Mouse (Mus musculus) forebrain, embryonic 12.5 days (tissue): ENCODE results near the gene Stra6. TPM values are rescaled to one million over a fixed set of nuclear protein-coding genes. Genes with fewer than 3 reads are reported as not detected.
A peak's percentile ranks its signal among the peaks of the same experiment; 100 is the strongest.

Source experiments
- ATAC-seq: fragments of 200-750 bp; cut with Nextera tagmentation; 2 replicates; pipeline ENCODE4 v1.8.0; 2017; ENCODE audit warnings: moderate TSS enrichment; ENCODE audit not compliant: low FRiP score
- H3K27ac ChIP-seq: fragments of 300-500 bp; sonication (generic); 2 replicates; pipeline ENCODE4 v1.5.1; 2016; ENCODE audit warnings: mild to moderate bottlenecking
- H3K27me3 ChIP-seq: fragments of 300-500 bp; sonication (generic); 2 replicates; pipeline ENCODE4 v1.6.1; 2016; ENCODE audit warnings: mild to moderate bottlenecking
- H3K36me3 ChIP-seq: fragments of 300-500 bp; sonication (generic); replicated peaks from 2 replicates; pipeline ENCODE4 v1.6.1; 2016; ENCODE audit warnings: mild to moderate bottlenecking
- H3K4me1 ChIP-seq: fragments of 300-500 bp; sonication (generic); 2 replicates; pipeline ENCODE4 v1.6.1; 2016
- H3K4me2 ChIP-seq: fragments of 300-500 bp; sonication (generic); 2 replicates; pipeline ENCODE4 v1.6.1; 2016; ENCODE audit warnings: mild to moderate bottlenecking, moderate library complexity
- H3K4me3 ChIP-seq: fragments of 300-500 bp; sonication (generic); replicated peaks from 2 replicates; pipeline ENCODE4 v1.5.1; 2016; ENCODE audit warnings: mild to moderate bottlenecking
- H3K9ac ChIP-seq: fragments of 300-500 bp; sonication (generic); 2 replicates; pipeline ENCODE4 v1.6.1; 2016; ENCODE audit warnings: mild to moderate bottlenecking
- H3K9me3 ChIP-seq: fragments of 300-500 bp; sonication (generic); 2 replicates; pipeline ENCODE4 v1.6.1; 2016
- WGBS: fragments of 180-500 bp; shearing (Covaris S2); methylation state at CpG from one replicate; pipeline ENCODE4 v1.1.7; 2016; 5-methylcytosine and 5-hydroxymethylcytosine counted together
- polyA plus RNA-seq: library from polyadenylated mRNA; unstranded; fragments of >200 nt; fragmentation: Nextera tagmentation; extraction: Ambion mirVana; gene quantifications from 2 replicates; pipeline ENCODE4 v1.2.1, GENCODE M21; 2016

Gene Stra6
- polyA plus RNA-seq, 1 experiment from 2014 or later = 11.6 TPM

GRCm38 (mm10) chr9:58085074-58085473 lies 21.5 kb downstream of the Stra6 start:
- Histone ChIP-seq H3K4me2 (peak overlapping the region; percentile 22; the same call in 1 of the 2 replicates), H3K4me3 (no peak overlapping the region), H3K27ac (peak overlapping the region; percentile 89), H3K9me3 (no peaks in the 10 kb centered on the region), H3K36me3 (no peaks in the 10 kb centered on the region), H3K27me3 (0 out of 2 replicates have a peak, but pooled peaks cover 4% of the 10 kb centered on the region), H3K4me1 (peaks cover 42% of the 10 kb centered on the region), H3K9ac (no peak overlapping the region)
- ATAC-seq = peak; percentile 47; the same call in 1 of the 2 replicates
- 11% methylated on average over 2 of the region's 2 CpGs for WGBS

GRCm38 (mm10) chr9:58086203-58086602 lies 22.6 kb downstream of the Stra6 start:
- ATAC-seq = no peak
- no peak overlapping the region for H3K9ac ChIP-seq
- H3K27me3 ChIP-seq = 0 out of 2 replicates have a peak, but pooled peaks cover 4% of the 10 kb centered on the region
- H3K4me3 ChIP-seq = no peak overlapping the region
- peak overlapping the region; percentile 89 for H3K27ac ChIP-seq
- peaks cover 42% of the 10 kb centered on the region for H3K4me1 ChIP-seq
- H3K9me3 ChIP-seq = no peaks in the 10 kb centered on the region
- no peaks in the 10 kb centered on the region for H3K36me3 ChIP-seq
- WGBS = 23% methylated on average over 9 of the region's 9 CpGs
- no peak overlapping the region for H3K4me2 ChIP-seq

GRCm38 (mm10) chr9:58086861-58087260 lies 23.3 kb downstream of the Stra6 start:
- H3K9ac ChIP-seq = no peak overlapping the region
- H3K27ac ChIP-seq = peak overlapping the region; percentile 89
- H3K36me3 ChIP-seq = no peaks in the 10 kb centered on the region
- H3K9me3 ChIP-seq = no peaks in the 10 kb centered on the region
- peaks cover 44% of the 10 kb centered on the region for H3K4me1 ChIP-seq
- no peak for ATAC-seq
- 55% methylated on average over 7 of the region's 7 CpGs for WGBS
- H3K4me2 ChIP-seq = no peak overlapping the region
- H3K27me3 ChIP-seq = 0 out of 2 replicates have a peak, but pooled peaks cover 4% of the 10 kb centered on the region
- H3K4me3 ChIP-seq = no peak overlapping the region

- peak overlapping the region; percentile 89 for H3K27ac ChIP-seq
- H3K36me3 ChIP-seq = no peaks in the 10 kb centered on the region
- ATAC-seq = no peak
- H3K9ac ChIP-seq = no peak overlapping the region
- H3K9me3 ChIP-seq = no peaks in the 10 kb centered on the region
- 59% methylated on average over 7 of the region's 7 CpGs for WGBS
- H3K4me3 ChIP-seq = no peak overlapping the region
- peaks cover 46% of the 10 kb centered on the region for H3K4me1 ChIP-seq
- H3K4me2 ChIP-seq = no peak overlapping the region
- H3K27me3 ChIP-seq = 0 out of 2 replicates have a peak, but pooled peaks cover 4% of the 10 kb centered on the region
Measured at GRCm38 (mm10) chr9:58087277-58087998, 23.9 kb downstream of the Stra6 start.

- Histone ChIP-seq H3K9me3 (no peaks in the 10 kb centered on the region), H3K4me2 (no peak overlapping the region), H3K9ac (no peak overlapping the region), H3K36me3 (no peaks in the 10 kb centered on the region), H3K4me1 (peaks cover 29% of the 10 kb centered on the region), H3K27ac (no peak overlapping the region), H3K4me3 (no peak overlapping the region), H3K27me3 (no peaks in the 10 kb centered on the region)
- no peak for ATAC-seq
- 65% methylated on average over 4 of the region's 4 CpGs for WGBS
Measured at GRCm38 (mm10) chr9:58091623-58092425, 28.2 kb downstream of the Stra6 start.

GRCm38 (mm10) chr9:58092581-58093269 lies 29.1 kb downstream of the Stra6 start:
- peaks cover 29% of the 10 kb centered on the region for H3K4me1 ChIP-seq
- no peak overlapping the region for H3K27ac ChIP-seq
- WGBS = 64% methylated on average over 7 of the region's 7 CpGs
- no peak overlapping the region for H3K4me2 ChIP-seq
- H3K9ac ChIP-seq = no peak overlapping the region
- H3K36me3 ChIP-seq = no peaks in the 10 kb centered on the region
- ATAC-seq = no peak
- no peak overlapping the region for H3K4me3 ChIP-seq
- no peaks in the 10 kb centered on the region for H3K27me3 ChIP-seq
- H3K9me3 ChIP-seq = no peaks in the 10 kb centered on the region

GRCm38 (mm10) chr9:58093776-58094175 lies 30.2 kb downstream of the Stra6 start:
- ATAC-seq = no peak
- H3K27me3 ChIP-seq = no peaks in the 10 kb centered on the region
- H3K36me3 ChIP-seq = no peaks in the 10 kb centered on the region
- no peaks in the 10 kb centered on the region for H3K9me3 ChIP-seq
- H3K4me3 ChIP-seq = no peak overlapping the region
- no peak overlapping the region for H3K9ac ChIP-seq
- H3K27ac ChIP-seq = no peak overlapping the region
- no peak overlapping the region for H3K4me2 ChIP-seq
- H3K4me1 ChIP-seq = peaks cover 31% of the 10 kb centered on the region
- WGBS = 92% methylated on average over 3 of the region's 3 CpGs

- Histone ChIP-seq H3K4me2 (no peak overlapping the region), H3K9ac (no peak overlapping the region), H3K27me3 (no peaks in the 10 kb centered on the region), H3K36me3 (no peaks in the 10 kb centered on the region), H3K9me3 (no peaks in the 10 kb centered on the region), H3K4me3 (no peak overlapping the region), H3K27ac (peak overlapping the region; percentile 78), H3K4me1 (peaks cover 39% of the 10 kb centered on the region)
- no peak for ATAC-seq
- 81% methylated on average over 6 of the region's 6 CpGs for whole genome bisulfite sequencing
Measured at GRCm38 (mm10) chr9:58095977-58096376, 32.4 kb downstream of the Stra6 start.

GRCm38 (mm10) chr9:58096629-58097301 lies 33.2 kb downstream of the Stra6 start:
- H3K27ac ChIP-seq = peak overlapping the region; percentile 78
- ATAC-seq = peak; percentile 77
- H3K36me3 ChIP-seq = no peaks in the 10 kb centered on the region
- H3K9me3 ChIP-seq = no peaks in the 10 kb centered on the region
- WGBS = 66% methylated on average over 5 of the region's 5 CpGs
- H3K9ac ChIP-seq = no peak overlapping the region
- peaks cover 45% of the 10 kb centered on the region for H3K4me1 ChIP-seq
- H3K27me3 ChIP-seq = no peaks in the 10 kb centered on the region
- no peak overlapping the region for H3K4me2 ChIP-seq
- H3K4me3 ChIP-seq = no peak overlapping the region

- H3K36me3 ChIP-seq = no peaks in the 10 kb centered on the region
- H3K27me3 ChIP-seq = no peaks in the 10 kb centered on the region
- H3K4me3 ChIP-seq = no peak overlapping the region
- H3K4me2 ChIP-seq = no peak overlapping the region
- no peak overlapping the region for H3K9ac ChIP-seq
- 79% methylated on average over 5 of the region's 5 CpGs for WGBS
- H3K27ac ChIP-seq = peak overlapping the region; percentile 74
- ATAC-seq = peak; percentile 54; the same call in 1 of the 2 replicates
- no peaks in the 10 kb centered on the region for H3K9me3 ChIP-seq
- H3K4me1 ChIP-seq = peaks cover 62% of the 10 kb centered on the region
Measured at GRCm38 (mm10) chr9:58099836-58100565, 36.4 kb downstream of the Stra6 start.

GRCm38 (mm10) chr9:58102013-58102412 lies 38.4 kb downstream of the Stra6 start:
- Histone ChIP-seq H3K36me3 (no peaks in the 10 kb centered on the region), H3K4me2 (no peak overlapping the region), H3K27me3 (no peaks in the 10 kb centered on the region), H3K27ac (peak overlapping the region; percentile 53), H3K4me3 (no peak overlapping the region), H3K9me3 (no peaks in the 10 kb centered on the region), H3K9ac (no peak overlapping the region), H3K4me1 (peaks cover 63% of the 10 kb centered on the region)
- no peak for ATAC-seq
- 71% methylated on average over 4 of the region's 4 CpGs for WGBS
